Mouse (Mus musculus) adrenal gland, postnatal 0 days (tissue): ENCODE data around the gene Prps1l3. TPM values are rescaled to one million over a fixed set of nuclear protein-coding genes. Genes with fewer than 3 reads are reported as not detected.

Experiments used
- polyA plus RNA-seq: library from polyadenylated mRNA; unstranded; fragments of >200 nt; fragmentation: Nextera tagmentation; extraction: Ambion mirVana; gene quantifications from 2 replicates; pipeline ENCODE4 v1.2.1, GENCODE M21; 2015

The Prps1l3 gene
- 19.2 and 27.2 TPM in 2 replicates for polyA plus RNA-seq

DNA sequence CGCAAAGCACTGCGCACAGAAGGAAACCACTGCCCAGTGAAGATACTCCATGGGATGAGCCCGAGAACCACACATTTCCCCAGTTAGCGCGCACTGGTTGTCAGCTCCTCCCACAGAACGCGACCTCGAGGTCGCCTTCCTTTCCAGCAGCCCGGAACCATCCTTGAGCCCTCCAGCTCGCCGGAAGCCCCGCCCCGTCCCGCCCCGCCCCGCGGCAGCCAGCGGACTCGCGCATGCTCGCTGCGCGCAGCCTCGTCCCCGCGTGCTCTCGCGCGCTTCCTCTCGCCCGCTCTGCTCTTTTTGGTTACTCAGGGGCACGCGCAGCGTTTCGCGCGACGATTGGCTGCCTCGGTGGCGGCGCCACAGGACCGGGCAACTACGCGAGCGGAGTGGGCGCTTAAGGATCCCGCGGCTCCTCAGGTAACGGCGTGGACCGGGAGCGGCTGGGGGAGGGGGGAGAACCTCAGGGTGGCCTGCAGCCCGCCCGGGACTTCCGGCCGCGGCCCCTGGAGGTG, at the start of gene Prps1l3, which contains the start of gene Mipol1:
Gene Prps1l3, plus strand, starts transcription at position 221 of the 515 bp plus-strand sequence.
Gene Mipol1, plus strand, starts transcription at position 236 of the 515 bp plus-strand sequence.

DNA sequence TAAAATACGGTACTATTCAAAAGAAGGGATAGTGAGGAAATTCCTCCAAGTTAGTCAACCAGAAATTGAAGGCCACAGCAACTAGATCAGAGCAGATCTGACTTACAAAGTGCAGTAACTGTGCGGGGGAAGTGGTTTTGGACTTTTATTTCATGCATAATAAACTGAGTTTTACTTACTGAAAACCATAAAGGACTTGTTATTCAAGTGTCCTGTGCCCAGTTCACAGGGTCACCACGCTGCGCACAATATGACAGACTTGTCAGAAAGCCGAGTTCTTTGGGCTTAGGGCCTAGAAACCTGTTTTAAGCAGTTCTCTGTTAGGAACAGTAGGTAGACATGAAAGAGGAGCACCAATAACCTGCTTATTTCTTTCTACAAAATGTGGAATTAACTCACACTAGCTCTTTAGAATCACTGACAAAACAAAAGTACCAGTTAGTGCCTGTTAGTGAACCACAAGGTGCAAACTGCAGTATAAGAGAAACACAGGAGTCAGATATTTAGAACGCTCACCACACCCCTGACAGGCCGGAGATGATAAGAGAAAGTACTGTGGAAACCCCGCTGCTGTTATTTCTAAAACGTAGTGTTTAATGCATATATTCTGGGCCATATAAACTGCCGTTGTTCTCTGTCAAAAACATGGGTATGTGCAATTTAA, 32.7 kb upstream of the Prps1l3 start, which contains the start of gene Slc25a21:
Gene Slc25a21, minus strand, starts transcription at position 110 of the 664 bp plus-strand sequence.

Other genes with a start within 250 kb of the Prps1l3 start
- gene Slc25a21, start 32.9 kb upstream of the Prps1l3 start, polyA plus RNA-seq = 1.1 and 2.3 TPM in 2 replicates
- 10.7 and 11.5 TPM in 2 replicates for gene Mipol1, start within 50 bp of the Prps1l3 start, polyA plus RNA-seq